Mouse (Mus musculus) cerebellum, adult (tissue): Measurements from ENCODE around the gene Lekr1.
A peak's percentile ranks its signal among the peaks of the same experiment; 100 is the strongest.

Experiments used
- ATAC-seq: cut with Nextera tagmentation; 2 replicates; pipeline ENCODE4 v1.9.2; 2017; ENCODE audit warnings: mild to moderate bottlenecking, moderate library complexity, mixed read lengths; ENCODE audit not compliant: insufficient number of reproducible peaks, low FRiP score, low TSS enrichment

Gene Lekr1

DNA sequence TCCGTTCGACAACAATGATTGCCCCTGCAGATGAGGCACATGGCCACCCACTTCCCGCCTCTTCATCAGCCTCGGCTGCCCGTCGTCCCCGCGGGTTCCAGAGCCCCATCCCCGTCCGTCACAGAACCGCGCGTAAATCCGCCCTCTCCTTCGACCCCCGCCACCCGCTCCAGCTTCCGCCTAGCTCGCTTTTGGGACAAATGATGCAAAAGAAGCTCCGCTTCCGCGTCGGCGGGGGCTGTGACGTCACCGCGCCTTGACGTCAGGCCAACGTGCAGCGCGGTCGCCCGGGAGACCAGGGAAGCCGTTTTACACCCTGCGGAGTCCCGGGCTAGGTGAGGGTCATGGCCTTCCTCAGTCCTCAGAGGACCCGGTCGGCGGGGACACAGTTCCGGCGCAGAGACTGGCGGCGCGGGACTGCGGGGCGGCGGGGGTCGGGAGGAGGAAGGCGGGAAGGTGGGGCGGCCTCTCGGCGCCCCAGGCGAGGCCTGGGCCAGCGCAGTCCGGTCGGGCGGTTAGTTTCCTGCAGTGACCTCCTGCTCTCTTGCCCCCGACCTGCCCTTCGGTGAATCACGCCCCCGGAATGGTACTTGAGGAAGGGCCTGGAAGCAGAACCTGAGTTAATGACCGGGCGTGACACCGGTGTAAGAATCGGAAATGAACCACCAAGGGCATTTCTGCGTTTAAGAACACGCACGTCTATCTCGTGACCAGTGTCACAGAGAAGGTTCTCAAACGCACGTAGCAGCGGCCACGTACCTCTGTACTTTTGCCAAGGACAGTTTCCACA is at the start of gene Lekr1:
Gene Lekr1, plus strand, starts transcription at position 252 of the 790 bp plus-strand sequence.
- ATAC-seq: peak; percentile 86

- ATAC-seq: no peak
These were observed 48.5 kb upstream of the Lekr1 start for GRCm38 (mm10) chr3:65617507-65617906.

DNA sequence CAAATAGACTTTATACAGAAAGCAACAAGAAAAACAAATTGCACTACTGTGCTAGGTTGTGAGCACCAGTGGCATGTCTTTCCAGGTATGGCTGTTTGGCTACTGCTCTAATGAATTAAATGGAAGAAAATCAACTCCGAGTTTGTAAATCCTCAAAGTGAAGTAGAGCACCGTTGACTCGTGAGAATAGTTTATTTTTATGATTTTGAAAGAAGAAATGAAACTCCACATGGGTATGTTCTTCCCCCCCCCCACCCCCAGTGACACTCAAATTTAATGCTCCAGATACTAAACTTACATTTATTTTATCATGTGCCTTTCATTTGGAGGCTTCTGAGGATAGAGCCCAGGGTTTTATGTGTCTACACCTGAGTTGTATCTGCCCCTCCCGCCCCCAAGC is 46.7 kb upstream of the Lekr1 start:
- ATAC-seq: no peak

DNA sequence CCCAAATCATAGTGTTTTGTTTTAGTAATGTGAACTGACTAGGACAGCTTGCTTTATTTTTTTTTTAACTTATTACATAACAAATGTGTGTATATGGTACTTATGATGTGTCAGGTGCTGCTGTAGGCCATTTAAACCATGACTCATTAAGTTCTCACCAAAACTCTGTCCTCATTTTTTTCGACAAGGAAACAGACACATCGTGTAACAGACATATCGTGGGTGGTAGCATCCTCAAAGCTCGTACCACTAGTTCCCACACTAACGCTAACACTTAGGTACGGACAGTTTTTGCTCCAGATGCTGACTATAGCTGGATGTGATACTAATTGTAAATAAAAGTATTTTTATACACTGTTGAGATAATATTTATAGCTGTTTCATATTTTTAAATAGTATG is 43.0 kb upstream of the Lekr1 start:
- no peak for ATAC-seq

GRCm38 (mm10) chr3:65625496-65626289 is 40.3 kb upstream of the Lekr1 start:
- no peak for ATAC-seq

DNA sequence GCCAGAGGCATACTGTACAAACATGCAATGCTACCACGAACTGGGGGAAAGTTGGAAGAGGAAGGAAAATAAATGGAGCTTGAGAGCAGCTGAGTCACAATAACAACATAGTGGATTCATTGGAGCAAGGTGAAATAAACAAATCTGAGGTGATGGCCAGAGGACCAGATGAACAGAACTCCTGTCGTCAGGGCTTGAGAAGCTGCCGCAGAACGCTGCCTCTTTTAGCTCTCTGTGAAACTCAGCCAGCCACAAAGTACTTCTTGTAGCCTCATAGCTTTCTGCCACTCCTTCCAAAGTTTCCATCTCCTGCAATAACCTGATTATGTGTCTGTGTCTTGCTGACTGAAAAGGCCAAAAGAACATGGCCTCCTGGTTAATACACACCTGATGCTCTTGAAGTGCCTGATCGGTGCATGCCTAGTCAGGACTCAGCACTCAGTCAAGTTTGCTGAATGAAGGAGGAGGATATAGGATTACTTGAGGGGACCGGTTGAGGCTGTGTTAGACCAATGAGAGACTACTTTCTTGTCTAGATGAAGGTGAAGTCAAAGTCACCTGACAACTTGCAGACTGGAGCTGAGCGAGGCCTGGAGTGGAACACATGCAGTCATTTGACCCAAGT is 39.6 kb upstream of the Lekr1 start:
- ATAC-seq: no peak

- no peak for ATAC-seq
These were observed 38.9 kb upstream of the Lekr1 start for GRCm38 (mm10) chr3:65627021-65627706.

DNA sequence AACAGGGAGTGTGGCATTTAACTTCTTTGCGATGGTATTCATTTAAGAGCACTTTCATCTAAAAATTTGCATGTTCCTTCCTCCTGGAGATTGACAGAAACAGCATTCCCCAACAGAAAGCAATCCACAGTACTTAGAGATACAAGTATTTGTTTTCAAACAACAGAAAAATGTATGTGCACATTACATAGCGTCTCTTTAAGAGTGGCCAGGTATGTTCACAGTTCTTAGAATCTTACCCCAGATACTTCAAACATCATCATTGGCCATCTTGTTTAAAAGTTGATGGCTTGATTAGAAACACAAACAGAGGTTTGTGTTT is 38.4 kb upstream of the Lekr1 start:
- ATAC-seq: no peak

DNA sequence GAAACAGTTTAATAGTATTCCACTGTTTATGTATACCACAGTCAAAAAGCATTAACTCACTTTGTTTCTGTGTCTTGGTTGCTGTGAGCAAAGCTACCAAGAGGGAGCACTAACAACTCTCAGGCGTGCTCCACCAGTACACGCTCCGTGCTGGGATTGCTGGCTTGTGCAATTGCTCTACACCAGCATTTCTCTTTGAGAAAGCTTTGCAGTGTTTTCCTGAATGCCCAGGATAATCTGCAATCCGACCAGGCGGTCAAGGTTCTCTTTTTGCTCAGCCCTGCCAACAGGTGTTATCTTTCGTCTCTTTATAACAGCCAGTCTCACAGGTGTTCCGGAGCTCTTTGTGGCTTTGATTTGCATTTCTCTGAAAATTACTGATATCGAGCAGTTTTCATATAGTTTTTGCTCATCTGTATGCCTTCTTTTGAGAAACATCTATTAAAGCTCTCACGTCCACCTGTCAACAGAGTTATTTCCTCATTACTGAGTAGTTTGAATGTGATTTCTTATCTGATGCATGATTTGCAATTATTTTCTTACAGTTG is 36.4 kb upstream of the Lekr1 start:
- ATAC-seq: no peak

DNA sequence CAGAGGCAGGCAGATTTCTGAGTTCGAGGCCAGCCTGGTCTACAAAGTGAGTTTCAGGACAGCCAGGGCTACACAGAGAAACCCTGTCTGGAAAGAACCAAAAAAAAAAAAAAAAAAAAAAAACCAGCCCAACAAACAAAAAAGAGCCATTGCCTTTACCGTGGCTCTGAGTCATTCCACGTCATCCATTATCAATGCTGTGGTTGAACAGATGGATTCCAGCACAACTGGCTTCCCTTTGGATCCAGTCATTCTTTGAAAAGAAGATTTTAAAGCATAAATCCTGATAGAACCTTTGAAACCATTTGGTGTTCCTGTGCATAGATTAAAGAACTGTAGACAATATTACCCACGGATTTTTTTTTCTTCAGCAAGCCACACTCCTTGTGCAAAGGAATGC is 32.4 kb upstream of the Lekr1 start:
- no peak for ATAC-seq

DNA sequence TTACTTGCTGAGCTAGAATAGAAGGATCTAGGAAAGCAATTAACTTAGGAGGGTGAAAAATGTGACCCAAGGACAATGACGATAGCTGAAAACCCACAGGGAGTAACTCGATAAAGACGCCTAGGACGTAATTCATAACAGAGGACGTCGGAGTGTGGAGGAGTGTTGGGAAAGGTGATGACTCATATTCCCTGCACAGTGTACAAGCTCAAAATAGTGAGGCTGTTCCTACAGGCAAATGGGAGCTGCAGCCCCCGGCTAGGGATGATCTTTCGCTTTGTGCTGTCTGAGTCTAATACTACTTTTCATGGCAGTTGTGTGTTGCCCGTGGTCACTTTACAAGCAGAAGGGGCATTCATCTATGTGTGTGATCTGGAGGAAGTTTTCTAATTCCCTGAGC is 30.0 kb upstream of the Lekr1 start:
- ATAC-seq: no peak

DNA sequence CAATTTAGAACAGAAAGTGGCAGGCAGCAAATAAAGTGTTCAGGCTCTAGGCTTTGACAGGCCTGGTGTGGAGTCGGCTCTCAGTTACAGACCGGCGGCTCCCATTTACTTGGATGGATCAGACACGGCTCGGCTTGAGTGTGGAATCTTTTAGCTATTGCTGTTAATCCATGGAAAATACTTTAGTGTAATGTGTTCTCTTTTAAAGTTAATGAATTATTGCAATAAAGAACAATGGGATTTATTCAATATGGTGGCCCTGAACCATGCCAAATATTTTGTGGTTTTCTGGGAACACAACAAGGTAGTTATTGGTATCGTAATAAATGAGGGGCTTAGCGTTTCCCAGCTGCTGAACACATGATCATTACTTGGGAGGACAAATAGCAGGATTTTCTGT is 28.7 kb upstream of the Lekr1 start:
- ATAC-seq: no peak

DNA sequence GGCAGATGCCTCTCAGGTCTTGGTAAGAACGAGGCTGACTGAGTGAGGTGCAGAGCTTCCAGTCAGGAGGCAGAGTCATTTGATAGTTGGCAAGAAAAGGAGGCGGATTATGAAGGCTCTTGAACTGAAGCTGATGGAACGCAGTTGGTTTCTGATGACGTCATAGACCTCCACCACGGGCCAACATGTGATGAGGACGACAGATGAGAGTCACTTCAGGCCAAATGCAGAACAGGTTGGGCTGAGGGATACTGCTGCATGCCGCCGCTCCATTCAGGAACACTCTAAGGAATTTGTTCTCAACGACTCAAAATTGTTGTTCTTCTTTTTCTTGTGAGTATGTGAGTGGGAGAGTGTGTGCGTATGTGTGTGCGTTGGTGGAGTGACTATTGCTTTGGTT is 27.1 kb upstream of the Lekr1 start:
- no peak for ATAC-seq

- ATAC-seq: no peak
These were observed 26.5 kb upstream of the Lekr1 start for GRCm38 (mm10) chr3:65639454-65640014.

DNA sequence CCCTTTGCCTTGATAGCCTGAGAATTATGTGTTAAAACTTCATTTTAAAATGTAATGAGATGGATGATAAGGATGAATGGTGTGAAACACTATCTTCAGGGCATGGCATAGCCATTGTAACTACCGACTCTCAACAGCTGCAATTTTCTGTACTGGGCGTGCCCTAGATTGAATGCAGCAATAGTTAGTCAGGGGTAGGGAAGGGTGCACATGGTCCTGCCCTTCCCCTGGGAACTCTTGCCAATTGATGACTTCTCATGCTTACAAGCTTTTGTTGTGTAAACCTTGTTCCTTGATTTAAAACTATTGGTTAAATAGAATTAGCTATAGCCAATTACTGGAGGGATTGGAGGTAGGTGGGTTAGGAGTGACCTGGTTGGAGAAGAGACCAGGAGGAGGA is 23.1 kb upstream of the Lekr1 start:
- ATAC-seq: no peak

DNA sequence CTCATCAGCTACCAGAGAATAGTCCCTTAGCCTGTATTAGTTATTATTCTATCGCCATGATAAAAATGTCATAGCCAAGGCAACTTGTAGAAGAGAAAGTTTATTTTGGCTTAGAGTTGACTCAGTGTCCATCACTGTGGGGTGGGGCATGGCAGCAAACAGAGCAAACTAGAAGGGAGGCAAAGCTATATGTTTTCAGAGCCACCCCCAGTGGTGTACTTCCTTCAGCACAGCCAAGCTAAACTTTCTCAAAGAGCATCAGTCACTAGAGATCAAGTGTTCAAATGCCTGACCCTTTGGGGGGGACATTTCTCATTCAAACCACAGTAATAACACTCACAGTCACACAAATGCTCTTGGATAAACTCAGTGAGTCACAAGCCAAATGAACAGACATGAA is 22.4 kb upstream of the Lekr1 start:
- ATAC-seq: no peak

DNA sequence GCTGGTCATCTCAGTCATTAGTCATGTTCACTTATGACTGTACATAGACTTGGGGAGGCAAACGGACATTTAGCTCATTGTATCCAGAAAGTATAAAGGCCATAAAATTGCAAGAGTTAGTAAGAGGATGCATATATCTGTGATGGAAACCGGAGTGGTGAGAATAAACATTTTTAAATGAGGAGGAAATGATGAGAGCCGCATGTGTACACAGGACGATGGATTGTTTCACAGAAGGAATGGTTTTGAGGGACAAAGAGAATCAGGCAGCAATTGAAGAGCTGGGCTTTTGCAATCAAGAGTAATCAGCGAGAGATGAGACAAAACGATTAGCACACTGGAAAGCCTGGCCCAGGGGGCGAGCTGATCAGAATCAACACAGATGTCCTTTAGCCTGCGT is 18.4 kb upstream of the Lekr1 start:
- ATAC-seq: no peak

GRCm38 (mm10) chr3:65648913-65649312 is 17.1 kb upstream of the Lekr1 start:
- ATAC-seq: no peak

DNA sequence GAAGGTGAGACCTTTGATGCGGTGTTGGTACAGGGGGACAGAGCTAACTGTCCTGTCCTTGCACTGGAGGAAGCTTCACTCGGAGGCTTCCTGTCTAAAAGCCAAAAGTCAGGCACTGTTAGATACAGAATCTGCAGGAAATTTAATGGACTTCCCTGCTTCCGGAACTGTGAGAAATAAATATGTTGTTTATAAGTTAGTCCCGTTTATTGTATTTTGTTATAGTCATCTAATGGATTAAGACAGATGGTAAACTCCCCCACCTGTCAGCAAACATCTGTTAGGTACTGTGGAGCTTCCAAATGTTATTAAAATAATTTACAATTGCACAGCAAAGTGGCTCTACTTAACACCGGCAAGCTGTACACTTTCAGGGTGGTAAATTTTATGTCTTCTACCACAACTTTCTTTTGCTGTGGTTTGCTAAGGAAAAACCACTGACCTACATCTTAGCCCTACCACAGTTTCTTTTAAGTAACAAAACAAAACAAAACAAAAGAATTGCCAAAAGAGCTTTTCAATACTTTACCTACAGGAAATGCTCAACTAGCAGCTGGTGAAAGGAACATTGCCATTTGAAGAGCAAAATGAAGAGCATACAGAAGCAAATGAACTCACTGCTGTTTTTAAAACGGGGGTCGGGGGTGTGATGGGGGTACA is 15.7 kb upstream of the Lekr1 start:
- no peak for ATAC-seq
